Mouse (Mus musculus) midbrain, embryonic 11.5 days (tissue): ENCODE measurements at regions not wholly inside any gene's neighbourhood (a gene's known extent, or its start where the extent isn't known, plus 50 kb on each side); places are given as distances from the start of the nearest gene placed in this dataset.

ENCODE experiments used
- ATAC-seq: fragments of 200-750 bp; cut with Nextera tagmentation; 2 replicates; pipeline ENCODE4 v1.8.0; 2017; ENCODE audit warnings: moderate TSS enrichment, moderate library complexity; ENCODE audit not compliant: low FRiP score
- DNase-seq: peaks from one replicate; pipeline ENCODE4 v3.0.0; 2015; ENCODE audit warnings: low spot score; ENCODE audit errors: missing footprints
- H3K27ac ChIP-seq: fragments of 300-500 bp; sonication (generic); 2 replicates; pipeline ENCODE4 v1.5.1; 2014; ENCODE audit warnings: low read depth, low read length
- H3K27me3 ChIP-seq: fragments of 300-500 bp; sonication (generic); 2 replicates; pipeline ENCODE4 v1.6.1; 2014; ENCODE audit warnings: mild to moderate bottlenecking, low read length, moderate library complexity, mixed read lengths; ENCODE audit not compliant: control insufficient read depth, insufficient read depth
- H3K36me3 ChIP-seq: fragments of 300-500 bp; sonication (generic); 2 replicates; pipeline ENCODE4 v1.6.1; 2014; ENCODE audit warnings: mild to moderate bottlenecking, low read length, moderate library complexity, mixed read lengths; ENCODE audit not compliant: control insufficient read depth, insufficient read depth
- H3K4me1 ChIP-seq: fragments of 300-500 bp; sonication (generic); 2 replicates; pipeline ENCODE4 v1.6.1; 2014; ENCODE audit warnings: low read length; ENCODE audit not compliant: control insufficient read depth, insufficient read depth
- H3K4me2 ChIP-seq: fragments of 300-500 bp; sonication (generic); 2 replicates; pipeline ENCODE4 v1.6.1; 2014; ENCODE audit warnings: mild to moderate bottlenecking, moderate library complexity
- H3K4me3 ChIP-seq: fragments of 300-500 bp; sonication (generic); 2 replicates; pipeline ENCODE4 v1.5.1; 2014; ENCODE audit warnings: low read depth, low read length
- H3K9ac ChIP-seq: fragments of 300-500 bp; sonication (generic); 2 replicates; pipeline ENCODE4 v1.6.1; 2014; ENCODE audit warnings: low read length
- H3K9me3 ChIP-seq: fragments of 300-500 bp; sonication (generic); 2 replicates; pipeline ENCODE4 v1.6.1; 2016; ENCODE audit warnings: low read length; ENCODE audit not compliant: control insufficient read depth
- WGBS: fragments of 180-500 bp; shearing (Covaris S2); extraction: QIAGEN DNeasy Blood & Tissue Kit; methylation state at CpG from one replicate; pipeline ENCODE4 v1.1.7; 2014; 5-methylcytosine and 5-hydroxymethylcytosine counted together

DNA sequence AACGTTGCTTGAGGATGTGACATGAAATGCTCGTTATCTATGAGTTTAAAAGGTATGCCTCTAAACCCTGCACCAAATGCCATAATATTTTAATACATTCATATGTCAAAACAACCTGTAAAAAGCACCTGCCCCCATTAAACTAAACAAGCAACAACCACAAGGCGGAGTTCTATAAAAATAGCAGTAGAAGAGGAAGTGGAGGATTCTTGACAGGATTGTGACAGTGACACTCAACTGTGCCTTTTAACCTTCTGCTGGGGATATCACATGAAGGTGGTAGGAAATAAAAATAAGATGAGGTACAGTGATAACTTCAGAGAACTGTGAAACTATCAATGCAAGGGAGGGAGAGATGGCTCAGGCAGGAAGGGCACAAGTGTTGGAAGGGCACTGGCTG, 58.6 kb upstream of the Dbx2 start:
- WGBS: 83% methylated on average over 3 of the region's 3 CpGs
- no peaks in the 10 kb centered on the region for H3K36me3 ChIP-seq
- ATAC-seq (no peak), DNase-seq (no peak)
- H3K9me3 ChIP-seq: no peaks in the 10 kb centered on the region
- H3K4me1 ChIP-seq: no peaks in the 10 kb centered on the region
- no peaks in the 10 kb centered on the region for H3K27me3 ChIP-seq
- H3K9ac ChIP-seq: no peak overlapping the region
- H3K27ac ChIP-seq: no peak overlapping the region
- H3K4me3 ChIP-seq: no peak overlapping the region
- H3K4me2 ChIP-seq: no peak overlapping the region

DNA sequence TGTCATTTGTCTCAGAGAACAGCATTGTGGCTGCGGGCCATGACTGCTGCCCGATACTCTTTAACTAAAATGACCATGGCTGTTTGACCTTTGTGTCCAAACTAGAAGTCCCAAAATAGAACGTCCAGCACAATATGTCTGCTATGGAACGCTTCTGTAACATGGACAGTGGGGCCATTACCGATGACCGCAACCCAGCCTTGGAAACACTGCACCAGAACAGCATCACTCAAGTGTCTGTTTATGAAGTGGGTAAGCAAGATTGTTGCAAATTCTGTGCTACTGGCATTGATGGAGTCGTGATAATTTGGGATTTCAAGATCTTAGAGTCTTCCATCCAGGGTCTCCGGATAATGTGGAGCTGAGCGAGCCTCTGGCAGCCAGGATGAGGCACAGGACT, 60.2 kb upstream of the Dbx2 start:
- Histone ChIP-seq H3K4me2 (no peak overlapping the region), H3K9ac (no peak overlapping the region), H3K9me3 (no peaks in the 10 kb centered on the region), H3K4me1 (no peaks in the 10 kb centered on the region), H3K27ac (no peak overlapping the region), H3K4me3 (no peak overlapping the region), H3K27me3 (no peaks in the 10 kb centered on the region), H3K36me3 (no peaks in the 10 kb centered on the region)
- ATAC-seq (no peak), DNase-seq (peak; percentile 59)
- WGBS: 94% methylated on average over 9 of the region's 9 CpGs

DNA sequence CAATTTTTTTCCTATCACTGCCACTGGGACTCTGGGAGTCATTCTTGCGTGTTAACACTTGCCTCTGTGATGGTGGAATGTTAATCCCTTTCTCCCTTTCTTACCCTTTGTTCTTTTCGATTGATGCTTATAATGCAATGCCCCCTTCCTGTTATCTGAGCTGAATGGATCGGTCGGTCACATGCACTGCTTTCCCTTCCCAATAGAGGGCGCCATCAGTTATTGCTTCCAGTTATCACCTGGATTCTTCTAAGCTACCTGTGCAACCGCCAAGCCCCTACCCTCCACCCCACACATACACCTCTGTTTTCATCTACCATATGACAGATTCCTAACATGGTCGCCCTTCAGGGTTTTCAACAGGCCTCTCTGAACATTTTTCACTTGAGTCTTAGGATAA, 66.9 kb upstream of the Ano6 start:
- ATAC-seq (no peak), DNase-seq (no peak)
- H3K27ac ChIP-seq: no peak overlapping the region
- no peak overlapping the region for H3K4me2 ChIP-seq
- WGBS: 30% methylated on average over 7 of the region's 7 CpGs
- no peak overlapping the region for H3K4me3 ChIP-seq
- H3K9ac ChIP-seq: no peak overlapping the region
- no peaks in the 10 kb centered on the region for H3K27me3 ChIP-seq
- no peaks in the 10 kb centered on the region for H3K4me1 ChIP-seq
- no peaks in the 10 kb centered on the region for H3K36me3 ChIP-seq
- peaks cover 3% of the 10 kb centered on the region; the same call in 1 of the 2 replicates for H3K9me3 ChIP-seq

DNA sequence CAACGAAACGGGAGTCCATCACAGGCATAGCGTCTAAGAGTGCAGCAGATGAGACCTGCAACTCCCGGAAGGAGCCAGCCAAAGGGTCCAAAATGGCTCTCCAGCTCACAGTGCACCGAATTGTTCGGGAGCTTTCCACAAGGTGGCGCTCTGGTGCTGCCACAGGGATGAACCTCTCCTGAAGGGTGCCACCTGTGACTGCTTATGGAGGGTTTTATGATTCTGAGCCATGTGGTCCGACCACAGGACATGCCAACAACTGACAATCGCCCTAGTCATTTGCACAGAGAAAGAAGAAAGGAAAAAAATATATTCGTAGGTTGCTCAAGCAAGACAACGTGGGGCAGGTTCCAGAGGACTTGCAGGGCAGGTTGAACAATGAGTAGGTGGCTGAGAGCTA, 64.8 kb upstream of the Ano6 start:
- H3K4me3 ChIP-seq: no peak overlapping the region

DNA sequence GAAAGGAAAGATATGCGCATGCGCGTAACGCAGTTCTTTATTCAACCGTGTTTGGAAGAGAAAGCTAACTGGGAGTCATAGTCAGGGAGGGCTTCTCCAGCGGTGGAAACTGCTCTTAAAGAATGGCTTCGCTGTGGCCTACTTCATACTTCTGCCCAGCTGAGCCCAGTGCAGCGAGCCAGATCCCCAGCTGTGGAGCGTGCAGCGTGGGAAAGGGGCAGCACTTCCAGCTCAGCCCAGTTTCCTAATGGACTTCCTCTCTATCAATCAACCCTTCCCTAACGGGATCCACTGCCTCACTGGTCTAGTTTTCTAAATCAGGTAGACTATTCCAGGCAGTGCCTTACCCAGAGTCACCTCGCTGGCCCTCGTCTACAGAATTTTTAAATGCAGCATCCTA, 64.1 kb upstream of the Ano6 start:
- Histone ChIP-seq H3K9ac (no peak overlapping the region), H3K4me3 (no peak overlapping the region), H3K27me3 (no peaks in the 10 kb centered on the region), H3K4me2 (no peak overlapping the region), H3K27ac (no peak overlapping the region), H3K4me1 (no peaks in the 10 kb centered on the region), H3K9me3 (peaks cover 1% of the 10 kb centered on the region; the same call in 1 of the 2 replicates), H3K36me3 (no peaks in the 10 kb centered on the region)
- ATAC-seq (no peak), DNase-seq (no peak)
- 87% methylated on average over 13 of the region's 13 CpGs for WGBS

More for the DNA sequence above, 64.8 kb upstream of the Ano6 start:
- 51% methylated on average over 11 of the region's 11 CpGs for WGBS
- Histone ChIP-seq H3K4me1 (no peaks in the 10 kb centered on the region), H3K4me2 (no peak overlapping the region), H3K36me3 (no peaks in the 10 kb centered on the region), H3K27ac (no peak overlapping the region), H3K9ac (no peak overlapping the region), H3K9me3 (peaks cover 3% of the 10 kb centered on the region; the same call in 1 of the 2 replicates), H3K27me3 (no peaks in the 10 kb centered on the region)
- ATAC-seq (no peak), DNase-seq (peak; percentile 91)

DNA sequence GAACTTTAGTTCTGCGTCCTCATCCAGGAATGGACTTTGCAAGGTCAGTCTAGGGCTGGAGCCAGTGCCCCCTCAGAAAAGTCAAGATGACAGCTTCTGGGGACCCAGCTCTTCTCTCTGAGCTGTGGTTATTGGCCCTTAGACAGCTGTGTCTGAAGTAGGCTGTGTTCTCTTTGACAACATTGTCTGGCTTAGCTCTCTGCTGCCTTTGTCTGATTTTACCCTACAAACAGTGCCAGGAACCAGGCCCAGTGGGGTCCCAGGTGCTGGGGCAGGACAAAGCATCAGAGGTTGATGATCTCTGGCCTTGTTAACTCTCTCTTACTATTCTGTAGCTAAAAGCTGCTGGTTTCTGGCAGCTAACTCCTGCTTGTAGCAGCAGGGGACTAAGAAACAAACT, 54.9 kb upstream of the Ano6 start:
- no peak overlapping the region for H3K27ac ChIP-seq
- no peak overlapping the region for H3K4me2 ChIP-seq
- DNase-seq: no peak
- H3K9ac ChIP-seq: no peak overlapping the region
- no peaks in the 10 kb centered on the region for H3K4me1 ChIP-seq
- no peaks in the 10 kb centered on the region for H3K36me3 ChIP-seq
- H3K27me3 ChIP-seq: no peaks in the 10 kb centered on the region
- ATAC-seq: no peak
- no peak overlapping the region for H3K4me3 ChIP-seq
- H3K9me3 ChIP-seq: no peaks in the 10 kb centered on the region
- 61% methylated on average over 1 of the region's 1 CpGs for WGBS
